Mouse (Mus musculus): ENCODE results near the gene Olfr463. TPM values are rescaled to one million over a fixed set of nuclear protein-coding genes. Genes with fewer than 3 reads are reported as not detected.
A peak's percentile ranks its signal among the peaks of the same experiment; 100 is the strongest.

Olfr463 gene
- polyA plus RNA-seq, 1 experiment = not detected

- H3K4me1 ChIP-seq (ENCODE audit: control insufficient read depth) = peaks cover 12% of the 10 kb centered on the region
- H3K36me3 ChIP-seq (ENCODE audit: control insufficient read depth) = no peaks in the 10 kb centered on the region
- no peak for TF ChIP-seq TAL1 (IDR thresholded peaks at IDR 0.05; ENCODE audit: low read length)
- H3K9me3 ChIP-seq (ENCODE audit: control insufficient read depth, low read length) = no peaks in the 10 kb centered on the region
- no peak overlapping the region for H3K4me3 ChIP-seq (replicated peaks)
- no peaks in the 10 kb centered on the region for H3K27me3 ChIP-seq (ENCODE audit: control insufficient read depth)
These were observed 42.6 kb downstream of the Olfr463 start for GRCm38 (mm10) chr11:87854550-87854949.

GRCm38 (mm10) chr11:87853597-87853954 lies 43.6 kb downstream of the Olfr463 start:
- Histone ChIP-seq H3K4me1 (ENCODE audit: control insufficient read depth) (peaks cover 12% of the 10 kb centered on the region), H3K9me3 (ENCODE audit: control insufficient read depth, low read length) (no peaks in the 10 kb centered on the region), H3K4me3 (replicated peaks) (peak overlapping the region; percentile 71), H3K27me3 (ENCODE audit: control insufficient read depth) (no peaks in the 10 kb centered on the region), H3K36me3 (ENCODE audit: control insufficient read depth) (no peaks in the 10 kb centered on the region)
- no peak for TF ChIP-seq GATA1 (IDR thresholded peaks at IDR 0.05; ENCODE audit: low read length)

- H3K4me1 ChIP-seq (ENCODE audit: control insufficient read depth) = peaks cover 12% of the 10 kb centered on the region
- peak within 1 kb of the TSS; percentile 71 for H3K4me3 ChIP-seq (replicated peaks)
- TF ChIP-seq TAL1 (IDR thresholded peaks at IDR 0.05; ENCODE audit: low read length) (no peak), GATA1 (IDR thresholded peaks at IDR 0.05; ENCODE audit: low read length) (no peak)
- H3K36me3 ChIP-seq (ENCODE audit: control insufficient read depth) = no peaks in the 10 kb centered on the region
- no peaks in the 10 kb centered on the region for H3K27me3 ChIP-seq (ENCODE audit: control insufficient read depth)
- H3K9me3 ChIP-seq (ENCODE audit: control insufficient read depth, low read length) = no peaks in the 10 kb centered on the region
These were observed 44.2 kb downstream of the Olfr463 start, which contains the start of gene Mks1 for GRCm38 (mm10) chr11:87852690-87853596. Mks1 (plus strand) TSS chr11:87853215.

GRCm38 (mm10) chr11:87847884-87848283 lies 49.3 kb downstream of the Olfr463 start:
- TF ChIP-seq TAL1 (IDR thresholded peaks at IDR 0.05; ENCODE audit: low read length) (no peak), GATA1 (IDR thresholded peaks at IDR 0.05; ENCODE audit: low read length) (no peak)
- Histone ChIP-seq H3K36me3 (ENCODE audit: control insufficient read depth) (no peaks in the 10 kb centered on the region), H3K4me3 (replicated peaks) (no peak overlapping the region), H3K9me3 (ENCODE audit: control insufficient read depth, low read length) (no peaks in the 10 kb centered on the region), H3K27me3 (ENCODE audit: control insufficient read depth) (no peaks in the 10 kb centered on the region), H3K4me1 (ENCODE audit: control insufficient read depth) (peaks cover 3% of the 10 kb centered on the region)

GRCm38 (mm10) chr11:87846968-87847600 lies 50.1 kb downstream of the Olfr463 start:
- H3K4me1 ChIP-seq (ENCODE audit: control insufficient read depth) = no peaks in the 10 kb centered on the region
- H3K27me3 ChIP-seq (ENCODE audit: control insufficient read depth) = no peaks in the 10 kb centered on the region
- no peak overlapping the region for H3K4me3 ChIP-seq (replicated peaks)
- no peaks in the 10 kb centered on the region for H3K36me3 ChIP-seq (ENCODE audit: control insufficient read depth)
- no peaks in the 10 kb centered on the region for H3K9me3 ChIP-seq (ENCODE audit: control insufficient read depth, low read length)
- TF ChIP-seq TAL1 (IDR thresholded peaks at IDR 0.05; ENCODE audit: low read length) (no peak), GATA1 (IDR thresholded peaks at IDR 0.05; ENCODE audit: low read length) (no peak)

Other genes starting within 250 kb of the Olfr463 start
- 0.08 and 0.64 TPM in 2 replicates for gene Rnf43, start 234.7 kb downstream of the Olfr463 start, polyA plus RNA-seq (2012)
- gene Supt4a, start 159.8 kb downstream of the Olfr463 start, polyA plus RNA-seq (2012) = 4.3 and 5.5 TPM in 2 replicates
- gene Tspoap1, start 136.8 kb downstream of the Olfr463 start, polyA plus RNA-seq (2012) = 0.47 and 0.71 TPM in 2 replicates
- 3.6 and 4.5 TPM in 2 replicates for gene Mpo, start 103.8 kb downstream of the Olfr463 start, polyA plus RNA-seq (2012)
- gene Lpo, start 69.1 kb downstream of the Olfr463 start, polyA plus RNA-seq (2012) = not detected in 2 replicates
- gene Mks1, start 44.2 kb downstream of the Olfr463 start, polyA plus RNA-seq (2012) = 0.04 and 0.28 TPM in 2 replicates
- 0.05 and 0.26 TPM in 2 replicates for gene Epx, start 21.9 kb downstream of the Olfr463 start, polyA plus RNA-seq (2012)
- gene Olfr462, start 5.1 kb downstream of the Olfr463 start, polyA plus RNA-seq (2012) = not detected in 2 replicates
- gene Olfr464, start 23.6 kb upstream of the Olfr463 start, polyA plus RNA-seq (2012) = 0.05 TPM in 1 of 2 replicates, not detected in the other
- gene Dynll2, start 90.1 kb upstream of the Olfr463 start, polyA plus RNA-seq (2012) = 3.0 and 3.3 TPM in 2 replicates
- 15.5 and 18.3 TPM in 2 replicates for gene Srsf1, start 150.0 kb upstream of the Olfr463 start, polyA plus RNA-seq (2012)
- gene Vezf1, start 170.9 kb upstream of the Olfr463 start, polyA plus RNA-seq (2012) = 0.24 and 0.38 TPM in 2 replicates
- gene Cuedc1, start 200.7 kb upstream of the Olfr463 start, polyA plus RNA-seq (2012) = 0.05 and 0.13 TPM in 2 replicates